ENCODE assay signal across 16 mouse cellular contexts in the genomic region with DNA sequence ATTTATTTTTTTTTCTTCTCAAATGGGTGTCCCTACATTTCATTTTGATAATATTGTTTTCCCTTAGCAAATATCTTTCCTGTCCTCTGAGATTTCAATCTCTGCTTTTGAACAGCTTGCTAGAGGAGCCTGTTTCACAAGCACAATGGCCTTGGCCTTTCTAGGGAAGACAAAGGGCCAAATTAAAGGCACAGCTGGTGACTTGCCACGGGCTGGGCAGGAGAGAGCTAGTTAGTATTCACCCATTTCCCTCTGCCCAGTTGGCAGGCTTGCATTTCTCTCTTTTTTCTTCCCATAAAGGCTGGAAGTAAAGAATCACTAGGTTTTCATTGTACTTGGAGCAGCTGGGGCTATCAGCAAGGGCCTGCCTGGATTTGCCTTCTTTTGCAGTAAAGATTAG.
DNase-seq lines count a peak whose midpoint lies in the region; ATAC-seq lines count a peak whose summit lies in the region.
"Had no signal": no experiment of that assay in that cellular context is flagged by ENCODE, and none has a peak within 500 bp of the region (broad histone marks: within the 10 kb centered on the region; RNA-seq: fewer than 3 reads in every experiment).

No protein-coding gene starts in this region.

- no peak for DNase-seq in neural tube, embryonic 11.5 days (ENCODE audit: low spot score)
- DNase-seq in adrenal gland, postnatal 25 days: peak; percentile 37
- peak; percentile 39 for DNase-seq in hindbrain, embryonic 11.5 days (ENCODE audit: low spot score)
- DNase-seq in lung, postnatal 14 days: no peak
- no peak for DNase-seq in cerebellum, adult 11-12 months
- no peak for DNase-seq in right cerebral cortex, postnatal 4 days
- DNase-seq: cerebellum, adult 9-10 months; liver; lung, postnatal 10 days; right cerebral cortex, adult 18-20 months; thymus, postnatal 25 days had no signal

- no peak overlapping the region for H3K27ac ChIP-seq in neural tube, embryonic 11.5 days (ENCODE audit: low read depth, low read length)
- no peak overlapping the region for H3K27ac ChIP-seq in neural tube, embryonic 15.5 days (replicated peaks)
- 0 out of 2 replicates have a peak overlapping the region, but pooled peaks have one; percentile 49 for H3K27ac ChIP-seq in hindbrain, embryonic 11.5 days (ENCODE audit: low read depth, low read length)
- H3K27ac ChIP-seq in neural tube, embryonic 13.5 days (replicated peaks): peak overlapping the region; percentile 52
- H3K27ac ChIP-seq: embryonic facial prominence, embryonic 13.5 days; kidney, postnatal 0 days had no signal

- H3K9me3 ChIP-seq in neural tube, embryonic 11.5 days (ENCODE audit: control insufficient read depth, low read length): no peaks in the 10 kb centered on the region
- H3K9me3 ChIP-seq in neural tube, embryonic 15.5 days (replicated peaks): no peaks in the 10 kb centered on the region
- no peaks in the 10 kb centered on the region for H3K9me3 ChIP-seq in hindbrain, embryonic 11.5 days (ENCODE audit: control insufficient read depth, low read length)
- no peaks in the 10 kb centered on the region for H3K9me3 ChIP-seq in neural tube, embryonic 13.5 days
- H3K9me3 ChIP-seq: embryonic facial prominence, embryonic 13.5 days had no signal

- no peaks in the 10 kb centered on the region for H3K4me1 ChIP-seq in neural tube, embryonic 11.5 days (ENCODE audit: control insufficient read depth, insufficient read depth, low read length)
- H3K4me1 ChIP-seq in neural tube, embryonic 15.5 days: no peaks in the 10 kb centered on the region
- H3K4me1 ChIP-seq in hindbrain, embryonic 11.5 days (replicated peaks; ENCODE audit: control insufficient read depth, insufficient read depth, low read length): no peaks in the 10 kb centered on the region
- no peaks in the 10 kb centered on the region for H3K4me1 ChIP-seq in neural tube, embryonic 13.5 days (replicated peaks)
- H3K4me1 ChIP-seq: embryonic facial prominence, embryonic 13.5 days had no signal

- no peak overlapping the region for H3K4me2 ChIP-seq in neural tube, embryonic 11.5 days (ENCODE audit: low read depth)
- H3K4me2 ChIP-seq in neural tube, embryonic 15.5 days: no peak overlapping the region
- H3K4me2 ChIP-seq in hindbrain, embryonic 11.5 days (replicated peaks; ENCODE audit: low read depth, low read length): no peak overlapping the region
- H3K4me2 ChIP-seq in neural tube, embryonic 13.5 days: no peak overlapping the region
- H3K4me2 ChIP-seq: embryonic facial prominence, embryonic 13.5 days; heart, embryonic 11.5 days had no signal

- H3K27me3 ChIP-seq in neural tube, embryonic 11.5 days (ENCODE audit: control insufficient read depth, insufficient read depth, low read length): no peaks in the 10 kb centered on the region
- no peaks in the 10 kb centered on the region for H3K27me3 ChIP-seq in neural tube, embryonic 15.5 days (replicated peaks)
- no peaks in the 10 kb centered on the region for H3K27me3 ChIP-seq in hindbrain, embryonic 11.5 days (ENCODE audit: control insufficient read depth, insufficient read depth, low read length)
- H3K27me3 ChIP-seq in neural tube, embryonic 13.5 days: no peaks in the 10 kb centered on the region
- H3K27me3 ChIP-seq: embryonic facial prominence, embryonic 13.5 days had no signal

- WGBS in neural tube, embryonic 11.5 days: 21% methylated on average over 1 of the region's 1 CpGs
- 5% methylated on average over 1 of the region's 1 CpGs for WGBS in neural tube, embryonic 15.5 days
- WGBS in hindbrain, embryonic 11.5 days: 20% methylated on average over 1 of the region's 1 CpGs
- WGBS in neural tube, embryonic 13.5 days: 15% methylated on average over 1 of the region's 1 CpGs

- no peak overlapping the region for H3K9ac ChIP-seq in neural tube, embryonic 11.5 days (ENCODE audit: low read length)
- H3K9ac ChIP-seq in neural tube, embryonic 15.5 days (replicated peaks): no peak overlapping the region
- no peak overlapping the region for H3K9ac ChIP-seq in hindbrain, embryonic 11.5 days (ENCODE audit: low read depth, low read length)
- no peak overlapping the region for H3K9ac ChIP-seq in neural tube, embryonic 13.5 days
- H3K9ac ChIP-seq: embryonic facial prominence, embryonic 13.5 days had no signal

- H3K4me3 ChIP-seq in neural tube, embryonic 11.5 days (ENCODE audit: low read depth, low read length): no peak overlapping the region
- no peak overlapping the region for H3K4me3 ChIP-seq in neural tube, embryonic 15.5 days (replicated peaks)
- H3K4me3 ChIP-seq in hindbrain, embryonic 11.5 days (ENCODE audit: low read depth, low read length): no peak overlapping the region
- no peak overlapping the region for H3K4me3 ChIP-seq in neural tube, embryonic 13.5 days
- H3K4me3 ChIP-seq: embryonic facial prominence, embryonic 13.5 days had no signal

- peak; percentile 60; the same call in 1 of the 2 replicates for ATAC-seq in neural tube, embryonic 11.5 days (ENCODE audit: insufficient read depth, low FRiP score, low TSS enrichment)
- no peak for ATAC-seq in neural tube, embryonic 15.5 days (ENCODE audit: low FRiP score)
- ATAC-seq in hindbrain, embryonic 11.5 days (ENCODE audit: low FRiP score): peak; percentile 81; the same call in 1 of the 2 replicates
- ATAC-seq in neural tube, embryonic 13.5 days (ENCODE audit: low read depth): 0 out of 2 replicates have a peak, but pooled peaks have one; percentile 61

- H3K36me3 ChIP-seq in neural tube, embryonic 11.5 days (ENCODE audit: control insufficient read depth, insufficient read depth, low read length): no peaks in the 10 kb centered on the region
- no peaks in the 10 kb centered on the region for H3K36me3 ChIP-seq in neural tube, embryonic 15.5 days
- H3K36me3 ChIP-seq in hindbrain, embryonic 11.5 days (ENCODE audit: control insufficient read depth, insufficient read depth, low read length): no peaks in the 10 kb centered on the region
- H3K36me3 ChIP-seq in neural tube, embryonic 13.5 days: no peaks in the 10 kb centered on the region
- H3K36me3 ChIP-seq: embryonic facial prominence, embryonic 13.5 days had no signal

Comparison
In these comparisons a context has a peak if more than half of its experiments do, and no peak if none do; other contexts are left out.
1. H3K27ac ChIP-seq: peak in hindbrain, embryonic 11.5 days (single experiment) and neural tube, embryonic 13.5 days (single experiment); none in neural tube, embryonic 11.5 days (single experiment) and neural tube, embryonic 15.5 days (single experiment).
2. DNase-seq: peak in adrenal gland, postnatal 25 days (single experiment) and hindbrain, embryonic 11.5 days (single experiment); none in neural tube, embryonic 11.5 days (single experiment), lung, postnatal 14 days (single experiment), cerebellum, adult 11-12 months (single experiment) and right cerebral cortex, postnatal 4 days (single experiment).